In genomic region chr8:106127882-106128410, GRCm38 (mm10) we compare ENCODE assay signal across 20 mouse cellular contexts. TPM values are rescaled to one million over a fixed set of nuclear protein-coding genes. Genes with fewer than 3 reads are reported as not detected.
A peak's percentile ranks its signal among the peaks of the same experiment; 100 is the strongest.
DNase-seq lines count a peak whose midpoint lies in the region; TF ChIP-seq lines count a peak whose summit lies in the region.
"Had no signal": no experiment of that assay in that cellular context is flagged by ENCODE, and none has a peak within 500 bp of the region (broad histone marks: within the 10 kb centered on the region; RNA-seq: fewer than 3 reads in every experiment).

No protein-coding gene starts in this region.

- peaks cover 2% of the 10 kb centered on the region; the same call in 1 of the 2 replicates for H3K36me3 ChIP-seq in kidney, adult 2 months (ENCODE audit: control insufficient read depth, insufficient read depth, low read length)

- intact Hi-C loops in heart, postnatal 14 days (cut with DNase I): no loop called here

- peak; percentile 94 for DNase-seq in heart, adult 11 months
- DNase-seq in heart, postnatal 14 days: no peak
- peak; percentile 21 for DNase-seq in kidney, adult 2 months
- DNase-seq in kidney, postnatal 14 days: no peak
- peak; percentile 35 to 44 for DNase-seq in thymus, postnatal 10 days (ENCODE audit: low spot score in 2 of 2)
- DNase-seq in thymus, adult 18-20 months: no peak
- peak; percentile 37 for DNase-seq in urinary bladder, postnatal 14 days (ENCODE audit: low spot score)
- DNase-seq in urinary bladder, postnatal 25 days (ENCODE audit: low spot score): no peak
- DNase-seq: adrenal gland, postnatal 10 days; cerebellum, adult 11 months; cerebellum, adult 8-10 months; cerebellum, postnatal 14 days; embryo, embryonic 11 days had no signal

- TF ChIP-seq CTCF in kidney, adult 2 months (conservative IDR thresholded peaks at IDR 0.05; ENCODE audit: insufficient read depth, insufficient read length, low read depth, low read length): no peak

- 89% methylated on average over 10 of the region's 10 CpGs for WGBS in kidney, adult 2 months

- H3K4me3 ChIP-seq in kidney, adult 2 months (ENCODE audit: insufficient read depth, low read depth, low read length): no peak overlapping the region
- H3K4me3 ChIP-seq: embryonic facial prominence, embryonic 15.5 days; erythroblast, embryonic 14.5 days; forebrain, embryonic 10.5 days; heart, embryonic 15.5 days; hindbrain, embryonic 12.5 days had no signal

- no peaks in the 10 kb centered on the region for H3K4me1 ChIP-seq in kidney, adult 2 months (ENCODE audit: control insufficient read depth, insufficient read depth, low read length)
- H3K4me1 ChIP-seq: embryonic facial prominence, embryonic 15.5 days; forebrain, embryonic 10.5 days; heart, embryonic 15.5 days; hindbrain, embryonic 12.5 days had no signal

- no peak overlapping the region for H3K27ac ChIP-seq in kidney, adult 2 months (ENCODE audit: insufficient read depth, low read depth, low read length)
- H3K27ac ChIP-seq: embryonic facial prominence, embryonic 15.5 days; forebrain, embryonic 10.5 days; heart, embryonic 15.5 days; hindbrain, embryonic 12.5 days had no signal

- TF ChIP-seq POLR2A in kidney, adult 2 months (IDR thresholded peaks at IDR 0.05; ENCODE audit: low read depth, low read length): no peak

- H3K27me3 ChIP-seq in kidney, adult 2 months (replicated peaks; ENCODE audit: control insufficient read depth, insufficient read depth, low read length): no peaks in the 10 kb centered on the region
- H3K27me3 ChIP-seq: embryonic facial prominence, embryonic 15.5 days; heart, embryonic 15.5 days had no signal

RNA-seq across cellular contexts. Expression of gene Esrp2, which starts 8.8 kb away (rescaled TPM):
- total RNA-seq in heart, postnatal 14 days (2021): 1 to 10 TPM in 1 of 2 experiments, under 1 TPM in 1; 0.45 to 1.0 TPM
- polyA plus RNA-seq in kidney, adult 2 months (2012; rRNA removed): 31.0 and 34.3 TPM in 2 replicates
- total RNA-seq: common myeloid progenitor, adult 5-6 weeks; gastrocnemius, adult 8-10 months had no signal

RNA-seq across cellular contexts. Expression of gene Pla2g15, which starts 22.3 kb away (rescaled TPM):
- total RNA-seq in heart, postnatal 14 days (2021): 1 to 10 TPM; 5.5 to 8.1 TPM
- 9.4 and 10.2 TPM in 2 replicates for polyA plus RNA-seq in kidney, adult 2 months (2012; rRNA removed)

RNA-seq across cellular contexts. Expression of gene Slc7a6, which starts 40.7 kb away (rescaled TPM):
- 10 to 100 TPM; 12.2 to 13.8 TPM for total RNA-seq in heart, postnatal 14 days (2021)
- polyA plus RNA-seq in kidney, adult 2 months (2012; rRNA removed): 8.2 and 9.8 TPM in 2 replicates

Comparison
In these comparisons a context has a peak if more than half of its experiments do, and no peak if none do; other contexts are left out.
1. DNase-seq: peak in heart, adult 11 months (single experiment), kidney, adult 2 months (single experiment), thymus, postnatal 10 days (2 of 2) and urinary bladder, postnatal 14 days (single experiment); none in heart, postnatal 14 days (0 of 2), kidney, postnatal 14 days (single experiment), thymus, adult 18-20 months (0 of 2) and urinary bladder, postnatal 25 days (single experiment).